Mouse (Mus musculus) erythroblast, embryonic 14.5 days (primary cell): ENCODE data around the gene A030014E15Rik.
"Not testable (repeated sequence)": the region's sequence is repeated elsewhere in the genome, so short reads cannot be mapped to it uniquely, and the experiment has no call there.

Experiments used
- GATA1 ChIP-seq: IDR thresholded peaks from 2 replicates; pipeline ENCODE4 v1.6.1; 2012; ENCODE audit warnings: low read length, inconsistent platforms, mixed read lengths
- TAL1 ChIP-seq: IDR thresholded peaks from 3 replicates; pipeline ENCODE4 v1.6.1; 2012; ENCODE audit warnings: low read length, inconsistent platforms, mixed read lengths

DNA sequence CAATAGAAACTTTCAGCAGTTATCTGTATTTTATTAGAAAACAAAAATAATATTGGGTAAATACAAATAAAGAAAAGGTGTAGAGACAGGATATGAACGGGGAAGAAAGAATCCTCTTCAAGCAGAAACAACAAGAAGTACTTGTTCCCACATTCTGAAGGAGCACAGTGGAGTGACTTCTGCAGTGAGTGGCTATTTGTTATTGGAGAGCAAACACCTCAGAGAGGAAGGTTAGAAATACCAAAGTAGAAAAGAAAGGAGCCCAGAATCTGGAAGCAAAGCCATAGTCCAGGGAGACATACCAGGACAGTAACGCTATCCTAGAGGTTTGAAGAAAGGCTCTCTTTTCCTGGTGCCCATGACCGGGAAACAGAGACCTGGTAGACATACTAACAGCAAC, 5.8 kb downstream of the A030014E15Rik start:
- TF ChIP-seq TAL1, GATA1: not testable (repeated sequence)
